Mouse (Mus musculus): ENCODE data around the gene Pi4ka. TPM values are rescaled to one million over a fixed set of nuclear protein-coding genes. Genes with fewer than 3 reads are reported as not detected.
A peak's percentile ranks its signal among the peaks of the same experiment; 100 is the strongest.

Gene Pi4ka
- polyA plus RNA-seq, 1 experiment from 2014 or later, result 44.1 TPM

- H3K4me1 ChIP-seq, result no peaks in the 10 kb centered on the region
- ATAC-seq, result no peak
- H3K4me3 ChIP-seq, result no peak overlapping the region
- no peak overlapping the region for H3K9ac ChIP-seq
- H3K9me3 ChIP-seq (replicated peaks), result no peaks in the 10 kb centered on the region
- H3K36me3 ChIP-seq (ENCODE audit: poor library complexity, severe bottlenecking), result peaks cover 79% of the 10 kb centered on the region
- no peak overlapping the region for H3K4me2 ChIP-seq
- 98% methylated on average over 2 of the region's 2 CpGs for WGBS
- no peaks in the 10 kb centered on the region for H3K27me3 ChIP-seq
- H3K27ac ChIP-seq, result no peak overlapping the region
These were observed 115.1 kb downstream of the Pi4ka start for GRCm38 (mm10) chr16:17291016-17291415.

GRCm38 (mm10) chr16:17287103-17287502 is 119.0 kb downstream of the Pi4ka start:
- no peak overlapping the region for H3K27ac ChIP-seq
- ATAC-seq, result no peak
- peaks cover 88% of the 10 kb centered on the region for H3K36me3 ChIP-seq (ENCODE audit: poor library complexity, severe bottlenecking)
- no peak overlapping the region for H3K4me3 ChIP-seq
- H3K9ac ChIP-seq, result no peak overlapping the region
- 94% methylated on average over 2 of the region's 2 CpGs for WGBS
- H3K27me3 ChIP-seq, result no peaks in the 10 kb centered on the region
- no peaks in the 10 kb centered on the region for H3K4me1 ChIP-seq
- no peaks in the 10 kb centered on the region for H3K9me3 ChIP-seq (replicated peaks)
- no peak overlapping the region for H3K4me2 ChIP-seq

GRCm38 (mm10) chr16:17283151-17283550 is 123.0 kb downstream of the Pi4ka start:
- Histone ChIP-seq H3K27me3 (peaks cover 17% of the 10 kb centered on the region), H3K9ac (no peak overlapping the region), H3K27ac (no peak overlapping the region), H3K9me3 (replicated peaks) (no peaks in the 10 kb centered on the region), H3K4me1 (peaks cover 2% of the 10 kb centered on the region), H3K4me2 (no peak overlapping the region), H3K4me3 (no peak overlapping the region), H3K36me3 (ENCODE audit: poor library complexity, severe bottlenecking) (peaks cover 93% of the 10 kb centered on the region)
- no peak for ATAC-seq
- 83% methylated on average over 6 of the region's 6 CpGs for WGBS

GRCm38 (mm10) chr16:17280471-17280870 is 125.6 kb downstream of the Pi4ka start:
- WGBS, result 92% methylated on average over 11 of the region's 11 CpGs
- Histone ChIP-seq H3K9ac (no peak overlapping the region), H3K4me2 (no peak overlapping the region), H3K4me1 (peaks cover 23% of the 10 kb centered on the region), H3K27me3 (peaks cover 34% of the 10 kb centered on the region), H3K9me3 (replicated peaks) (no peaks in the 10 kb centered on the region), H3K36me3 (ENCODE audit: poor library complexity, severe bottlenecking) (peaks cover 68% of the 10 kb centered on the region), H3K4me3 (no peak overlapping the region), H3K27ac (no peak overlapping the region)
- ATAC-seq, result no peak

- H3K36me3 ChIP-seq (ENCODE audit: poor library complexity, severe bottlenecking), result peaks cover 39% of the 10 kb centered on the region
- peaks cover 23% of the 10 kb centered on the region for H3K4me1 ChIP-seq
- WGBS, result 3% methylated on average over 61 of the region's 61 CpGs
- H3K4me3 ChIP-seq, result peak overlapping the region; percentile 49
- peak; percentile 46 for ATAC-seq
- H3K4me2 ChIP-seq, result peak overlapping the region; percentile 90
- H3K9ac ChIP-seq, result peak overlapping the region; percentile 51
- peaks cover 34% of the 10 kb centered on the region for H3K27me3 ChIP-seq
- H3K27ac ChIP-seq, result no peak overlapping the region
- H3K9me3 ChIP-seq (replicated peaks), result no peaks in the 10 kb centered on the region
These were observed 128.5 kb downstream of the Pi4ka start for GRCm38 (mm10) chr16:17277342-17278211.

- Histone ChIP-seq H3K4me3 (peak overlapping the region; percentile 49), H3K4me1 (peaks cover 23% of the 10 kb centered on the region), H3K9me3 (replicated peaks) (no peaks in the 10 kb centered on the region), H3K27ac (peak overlapping the region; percentile 62), H3K4me2 (peak overlapping the region; percentile 90), H3K27me3 (peaks cover 34% of the 10 kb centered on the region), H3K9ac (peak overlapping the region; percentile 61), H3K36me3 (ENCODE audit: poor library complexity, severe bottlenecking) (peaks cover 27% of the 10 kb centered on the region)
- ATAC-seq, result peak; percentile 88
- under 1% methylated on average over 61 of the region's 62 CpGs for WGBS
These were observed 129.7 kb downstream of the Pi4ka start for GRCm38 (mm10) chr16:17276164-17277151.

DNA sequence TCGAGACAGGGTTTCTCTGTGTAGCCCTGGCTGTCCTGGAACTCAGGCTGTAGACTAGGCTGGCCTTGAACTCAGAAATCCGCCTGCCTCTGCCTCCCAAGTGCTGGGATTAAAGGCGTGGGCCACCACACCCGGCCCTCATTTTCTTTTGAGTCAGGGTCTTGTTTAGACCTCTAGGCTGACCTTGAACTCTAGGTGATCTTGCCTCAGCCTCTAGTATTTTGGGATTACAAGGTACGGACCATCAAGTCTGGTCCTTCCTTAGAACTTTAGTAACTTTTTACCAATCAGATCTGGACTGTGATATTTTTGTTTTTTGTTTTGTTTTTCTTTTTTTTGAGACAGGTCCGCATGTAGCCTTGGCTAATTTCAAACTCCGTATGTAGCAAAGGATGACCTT is 130.4 kb downstream of the Pi4ka start, which contains the start of gene Tmem191c:
Tmem191c (plus strand) TSS at position 357 of the 400 bp plus-strand sequence.
- Histone ChIP-seq H3K27ac (peak within 1 kb of the TSS; percentile 62), H3K4me3 (peak within 1 kb of the TSS; percentile 49), H3K36me3 (ENCODE audit: poor library complexity, severe bottlenecking) (peaks cover 20% of the 10 kb centered on the region), H3K9me3 (replicated peaks) (peaks cover 6% of the 10 kb centered on the region; the same call in 1 of the 2 replicates), H3K9ac (peak within 1 kb of the TSS; percentile 61), H3K27me3 (peaks cover 34% of the 10 kb centered on the region), H3K4me2 (peak within 1 kb of the TSS; percentile 90), H3K4me1 (peaks cover 23% of the 10 kb centered on the region)
- 63% methylated on average over 7 of the region's 7 CpGs for WGBS
- 0 out of 2 replicates have a peak, but pooled peaks have one; percentile 0 for ATAC-seq

GRCm38 (mm10) chr16:17271856-17272255 is 134.3 kb downstream of the Pi4ka start:
- Histone ChIP-seq H3K4me2 (no peak overlapping the region), H3K36me3 (ENCODE audit: poor library complexity, severe bottlenecking) (no peaks in the 10 kb centered on the region), H3K27ac (no peak overlapping the region), H3K4me1 (peaks cover 7% of the 10 kb centered on the region), H3K9me3 (replicated peaks) (peaks cover 7% of the 10 kb centered on the region; the same call in 1 of the 2 replicates), H3K9ac (no peak overlapping the region), H3K4me3 (no peak overlapping the region), H3K27me3 (peaks cover 5% of the 10 kb centered on the region)
- no peak for ATAC-seq
- 75% methylated on average over 6 of the region's 6 CpGs for WGBS

DNA sequence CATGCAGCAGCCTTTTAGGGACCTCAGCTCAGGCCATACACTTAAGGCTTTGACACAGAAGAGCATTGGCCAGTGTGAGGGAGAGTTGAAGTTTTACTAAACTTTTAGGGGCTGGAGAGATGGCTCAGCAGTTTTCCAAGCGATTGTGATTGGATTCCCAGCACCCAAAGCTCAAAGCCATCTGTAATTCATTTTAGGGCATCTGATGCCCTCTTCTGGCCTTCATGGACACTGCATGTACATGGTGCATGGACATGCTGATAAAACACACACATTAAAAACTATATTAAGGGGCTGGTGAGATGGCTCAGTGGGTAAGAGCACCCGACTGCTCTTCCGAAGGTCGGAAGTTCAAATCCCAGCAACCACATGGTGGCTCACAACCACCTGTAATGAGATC is 135.0 kb downstream of the Pi4ka start:
- Histone ChIP-seq H3K27ac (no peak overlapping the region), H3K27me3 (no peaks in the 10 kb centered on the region), H3K9ac (no peak overlapping the region), H3K9me3 (replicated peaks) (peaks cover 7% of the 10 kb centered on the region; the same call in 1 of the 2 replicates), H3K4me2 (no peak overlapping the region), H3K4me1 (0 out of 2 replicates have a peak, but pooled peaks cover under 1% of the 10 kb centered on the region), H3K4me3 (no peak overlapping the region), H3K36me3 (ENCODE audit: poor library complexity, severe bottlenecking) (no peaks in the 10 kb centered on the region)
- 79% methylated on average over 4 of the region's 4 CpGs for WGBS
- no peak for ATAC-seq

- Histone ChIP-seq H3K9ac (no peak overlapping the region), H3K4me1 (no peaks in the 10 kb centered on the region), H3K27ac (no peak overlapping the region), H3K27me3 (no peaks in the 10 kb centered on the region), H3K36me3 (ENCODE audit: poor library complexity, severe bottlenecking) (no peaks in the 10 kb centered on the region), H3K4me3 (no peak overlapping the region), H3K9me3 (replicated peaks) (peaks cover 7% of the 10 kb centered on the region; the same call in 1 of the 2 replicates), H3K4me2 (no peak overlapping the region)
- WGBS, result 96% methylated on average over 5 of the region's 5 CpGs
- ATAC-seq, result no peak
These were observed 136.2 kb downstream of the Pi4ka start for GRCm38 (mm10) chr16:17269872-17270271.

DNA sequence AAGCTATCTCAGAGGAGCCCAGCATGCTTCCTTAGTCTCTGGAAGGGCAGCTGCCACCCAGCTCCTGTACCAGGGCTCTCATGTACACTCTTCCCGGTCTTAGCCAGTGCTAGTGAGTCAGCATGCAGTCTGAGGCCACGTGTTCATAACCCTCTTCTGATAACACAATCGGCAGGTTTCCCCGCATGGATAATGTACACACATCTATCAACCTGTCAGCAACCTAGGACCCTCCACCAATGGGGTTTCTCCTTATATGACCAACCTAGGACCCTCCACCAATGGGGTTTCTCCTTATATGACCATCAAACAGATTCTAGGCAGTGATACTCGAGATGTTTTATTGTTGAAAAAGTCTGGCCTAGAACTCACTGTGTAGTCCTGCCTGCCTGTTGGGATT is 138.2 kb downstream of the Pi4ka start:
- Histone ChIP-seq H3K9ac (no peak overlapping the region), H3K4me3 (no peak overlapping the region), H3K4me1 (no peaks in the 10 kb centered on the region), H3K4me2 (no peak overlapping the region), H3K27ac (no peak overlapping the region), H3K27me3 (no peaks in the 10 kb centered on the region), H3K36me3 (ENCODE audit: poor library complexity, severe bottlenecking) (peaks cover under 1% of the 10 kb centered on the region; the same call in 1 of the 2 replicates), H3K9me3 (replicated peaks) (peaks cover 7% of the 10 kb centered on the region; the same call in 1 of the 2 replicates)
- 82% methylated on average over 5 of the region's 5 CpGs for WGBS
- no peak for ATAC-seq

Measured in forebrain, embryonic 13.5 days (tissue).